Mouse (Mus musculus): ENCODE measurements around the gene Itga6. TPM values are rescaled to one million over a fixed set of nuclear protein-coding genes. Genes with fewer than 3 reads are reported as not detected.

Gene Itga6
- total RNA-seq, 2 experiments from 2014 or later, result 156 to 185 TPM

DNA sequence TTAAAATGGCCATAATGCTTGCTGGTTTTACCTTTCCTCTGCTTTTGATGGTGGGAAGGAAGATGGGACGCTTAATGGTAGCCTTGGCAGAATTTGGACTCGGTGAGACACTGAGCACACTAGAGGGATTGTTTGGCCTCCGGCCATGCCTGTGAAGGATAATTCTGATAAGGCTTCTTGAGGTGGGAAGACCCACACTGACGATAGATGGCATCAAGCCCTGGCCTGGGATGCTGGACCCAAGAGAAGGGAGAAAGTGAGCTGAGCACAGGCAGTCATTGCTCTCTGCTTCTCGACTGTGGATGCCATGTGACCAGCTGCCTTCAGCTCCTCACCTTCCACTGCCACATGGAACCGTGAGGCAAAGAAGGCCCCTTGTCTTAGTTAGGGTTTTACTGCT lies 99.5 kb downstream of the Itga6 start:
- peak; percentile 35 to 67 for DNase-seq

DNA sequence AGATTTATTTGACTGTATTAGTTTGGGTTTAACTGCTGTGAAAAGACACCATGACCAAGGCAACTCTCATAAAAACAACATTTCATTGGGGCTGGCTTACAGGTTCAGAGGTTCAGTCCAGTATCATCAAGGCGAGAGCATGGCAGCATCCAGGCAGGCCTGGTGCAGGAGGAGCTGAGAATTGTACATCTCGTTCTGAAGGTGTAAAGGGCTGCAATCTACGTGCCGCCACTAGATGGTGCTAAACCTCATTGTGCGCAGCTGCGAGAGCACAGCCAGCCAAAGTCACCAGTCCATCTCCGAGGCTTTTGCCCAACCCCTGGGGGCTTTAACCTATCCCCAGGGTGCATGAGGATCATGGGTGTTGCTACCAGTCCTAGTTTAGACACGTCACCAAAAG lies 106.7 kb downstream of the Itga6 start:
- DNase-seq, result peak; percentile 53 to 56

DNA sequence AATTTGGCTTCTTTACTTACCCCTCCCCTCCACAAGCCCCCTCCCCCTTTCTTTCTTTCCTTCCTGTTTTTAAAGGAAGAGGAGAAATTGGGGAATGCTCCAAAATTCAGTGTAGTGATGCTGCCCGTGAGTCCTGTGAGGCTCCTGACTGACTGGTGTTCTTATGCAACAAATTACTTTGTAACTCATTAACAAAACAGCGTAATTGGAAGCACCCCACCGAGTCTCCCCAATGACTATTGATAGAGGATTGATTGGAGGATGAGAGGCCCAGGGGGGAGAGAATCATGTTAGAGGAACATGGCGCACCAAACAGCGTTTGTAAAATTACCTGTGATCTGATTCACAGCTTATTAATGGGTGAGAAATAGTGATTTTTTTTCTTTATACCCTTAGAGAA lies 109.7 kb downstream of the Itga6 start:
- DNase-seq, result no peak

DNA sequence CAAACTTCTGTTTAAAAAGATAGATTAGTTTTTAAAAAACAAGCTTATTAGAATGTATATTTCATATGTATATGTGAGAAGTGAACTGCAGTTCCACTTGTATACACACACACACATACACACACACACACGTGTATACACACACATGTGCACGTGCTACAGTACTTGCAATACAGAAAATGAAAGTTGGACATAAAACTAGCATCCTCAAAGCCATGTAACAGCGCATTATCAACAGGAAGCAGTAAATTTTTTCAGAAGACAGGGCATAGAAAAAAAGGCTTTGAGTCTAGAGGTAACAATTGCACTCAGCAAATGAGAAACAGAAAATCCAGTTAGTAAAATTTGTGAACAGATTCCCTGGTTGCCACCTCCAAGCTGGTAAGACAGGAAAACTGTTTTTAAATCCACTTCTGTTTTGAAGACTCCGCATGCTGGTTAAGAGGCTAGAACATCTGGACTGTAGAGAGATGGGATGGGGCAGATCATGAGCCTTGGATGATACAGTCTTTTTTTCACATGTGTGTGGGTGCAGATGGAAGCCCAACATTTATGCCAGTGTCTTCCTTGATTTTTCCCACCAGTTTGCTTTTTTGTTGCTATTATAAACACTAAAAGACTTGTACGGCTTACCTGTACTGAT lies 118.2 kb downstream of the Itga6 start:
- DNase-seq, result no peak

DNA sequence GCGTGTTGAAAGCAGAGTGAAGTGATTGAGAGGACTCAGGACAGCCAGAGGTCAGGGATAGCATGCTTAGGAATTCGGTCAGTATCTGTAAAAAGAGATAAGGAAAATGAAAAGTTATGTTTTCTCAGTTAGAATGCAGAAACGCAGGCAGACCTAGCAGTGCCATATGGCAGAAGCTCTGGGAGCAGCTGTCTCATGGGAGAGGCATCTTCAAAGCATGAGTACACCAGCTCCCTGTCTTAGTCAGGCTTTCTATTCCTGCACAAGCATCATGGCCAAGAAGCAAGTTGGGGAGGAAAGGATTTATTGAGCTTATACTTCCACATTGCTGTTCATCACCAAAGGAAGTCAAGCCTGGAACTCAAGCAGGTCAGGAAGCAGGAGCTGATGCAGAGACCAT lies 119.6 kb downstream of the Itga6 start:
- no peak for DNase-seq

DNA sequence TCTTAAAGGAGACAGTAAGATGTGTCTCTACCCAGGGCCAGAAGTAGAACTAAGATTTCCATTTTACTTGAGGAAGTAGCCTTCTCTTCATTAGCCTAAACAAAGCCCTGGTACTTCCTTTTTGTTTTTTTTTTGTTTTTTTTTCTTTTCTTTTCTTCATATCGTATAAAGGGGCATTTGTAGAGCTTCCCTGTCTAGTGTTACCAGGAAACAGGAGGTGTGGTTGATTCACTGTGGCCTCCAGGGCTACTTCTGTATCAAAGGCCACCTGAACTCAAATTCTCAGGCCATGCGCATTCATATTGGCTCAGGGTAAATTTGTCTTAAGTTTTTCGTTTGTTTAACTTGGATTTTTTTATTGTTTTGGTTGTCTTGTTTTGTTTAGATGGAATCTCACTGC lies 120.5 kb downstream of the Itga6 start:
- no peak for DNase-seq

DNA sequence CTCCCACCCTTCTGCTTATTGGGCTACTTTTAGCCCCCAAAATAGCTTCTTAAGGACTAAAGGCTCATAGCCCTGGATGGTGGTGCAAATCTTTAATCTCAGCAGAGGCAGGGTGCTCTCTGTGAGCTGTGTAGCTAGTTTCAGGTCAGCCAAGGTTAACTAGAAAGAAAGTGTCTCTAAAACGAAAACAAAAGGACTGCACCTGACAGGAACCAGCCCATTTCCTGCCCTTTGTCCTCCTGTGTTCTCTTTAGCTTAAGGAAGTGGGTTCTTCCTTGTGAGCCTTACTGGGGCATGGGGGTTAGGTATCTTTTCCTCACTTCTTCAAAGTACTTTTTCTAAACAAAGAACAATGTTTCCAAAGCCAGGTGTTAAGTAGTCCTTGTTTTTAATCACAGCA lies 121.1 kb downstream of the Itga6 start:
- no peak for DNase-seq

DNA sequence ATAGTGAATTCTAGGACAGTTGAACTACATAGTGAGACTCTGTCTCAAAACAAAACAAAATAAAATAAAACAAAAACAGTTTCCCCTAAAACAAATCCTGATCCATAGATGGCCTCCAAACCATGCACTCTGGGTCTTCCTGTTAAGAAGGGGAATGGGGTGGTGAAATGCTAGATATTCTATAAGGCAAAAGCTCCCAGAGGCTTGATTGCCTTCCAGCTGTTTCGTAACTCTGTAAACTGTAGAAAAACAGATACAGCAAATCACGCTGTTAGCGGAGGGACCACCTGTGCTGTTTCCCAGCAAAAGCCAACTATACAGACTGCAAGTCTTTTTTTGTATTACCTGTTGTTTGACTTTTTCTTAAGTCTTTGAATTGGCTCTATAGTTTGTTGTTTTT lies 121.6 kb downstream of the Itga6 start:
- no peak for DNase-seq

DNA sequence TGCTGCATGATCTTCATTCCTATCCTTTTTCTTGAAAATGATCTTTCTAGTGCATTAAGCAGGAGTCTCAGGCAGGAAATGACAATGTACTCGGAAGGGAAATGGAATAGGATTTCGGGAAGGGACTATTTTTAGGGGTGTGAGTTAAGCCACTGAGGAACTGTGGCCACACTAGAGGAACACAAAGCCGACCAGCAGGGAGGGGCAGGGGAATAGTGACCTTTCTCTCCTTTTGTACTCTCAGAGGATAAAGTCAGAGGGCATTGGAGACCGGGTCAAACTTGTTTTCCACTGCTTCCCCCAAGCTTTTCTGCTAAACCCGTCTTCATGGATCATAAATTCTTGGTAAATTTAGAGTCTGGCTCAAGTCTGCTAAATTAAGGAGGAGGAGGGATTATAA lies 122.1 kb downstream of the Itga6 start:
- peak in 1 of 2 experiments; percentile 22 for DNase-seq

DNA sequence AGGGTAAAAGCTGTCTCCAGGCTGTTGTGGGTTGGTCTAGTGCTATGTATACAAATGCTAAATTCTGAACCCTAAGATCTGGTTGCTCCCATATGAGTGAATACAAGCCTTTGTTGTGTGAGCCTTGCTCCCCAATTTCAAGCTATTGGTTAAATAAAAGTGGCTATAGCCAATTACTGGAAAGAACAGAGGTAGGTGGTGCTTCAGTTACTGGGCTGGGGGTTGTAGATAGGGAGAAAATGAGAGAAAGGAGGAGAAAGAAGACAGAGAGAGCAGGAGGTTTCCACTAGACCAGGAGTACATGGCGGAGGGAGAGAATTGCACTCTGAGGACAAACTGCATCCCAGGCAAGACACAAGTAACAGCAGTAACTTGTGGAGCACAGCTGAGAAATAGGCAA lies 122.8 kb downstream of the Itga6 start:
- DNase-seq, result no peak

DNA sequence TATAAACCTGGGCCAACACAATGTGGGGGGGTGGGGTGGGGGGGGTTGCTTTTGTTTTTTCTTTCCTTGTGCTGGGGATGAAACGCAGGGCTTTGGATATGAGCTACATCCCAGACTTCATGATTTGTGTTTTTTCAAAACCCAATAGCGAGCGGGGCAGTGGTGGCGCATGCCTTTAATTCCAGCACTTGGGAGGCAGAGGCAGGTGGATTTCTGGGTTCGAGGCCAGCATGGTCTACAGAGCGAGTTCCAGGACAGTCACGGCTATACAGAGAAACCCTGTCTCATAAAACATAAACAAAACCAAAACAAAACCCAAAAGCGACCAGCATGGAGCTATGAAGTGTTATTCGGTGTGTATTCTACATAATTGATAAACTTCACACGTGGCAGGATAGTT lies 126.7 kb downstream of the Itga6 start:
- no peak for DNase-seq

DNA sequence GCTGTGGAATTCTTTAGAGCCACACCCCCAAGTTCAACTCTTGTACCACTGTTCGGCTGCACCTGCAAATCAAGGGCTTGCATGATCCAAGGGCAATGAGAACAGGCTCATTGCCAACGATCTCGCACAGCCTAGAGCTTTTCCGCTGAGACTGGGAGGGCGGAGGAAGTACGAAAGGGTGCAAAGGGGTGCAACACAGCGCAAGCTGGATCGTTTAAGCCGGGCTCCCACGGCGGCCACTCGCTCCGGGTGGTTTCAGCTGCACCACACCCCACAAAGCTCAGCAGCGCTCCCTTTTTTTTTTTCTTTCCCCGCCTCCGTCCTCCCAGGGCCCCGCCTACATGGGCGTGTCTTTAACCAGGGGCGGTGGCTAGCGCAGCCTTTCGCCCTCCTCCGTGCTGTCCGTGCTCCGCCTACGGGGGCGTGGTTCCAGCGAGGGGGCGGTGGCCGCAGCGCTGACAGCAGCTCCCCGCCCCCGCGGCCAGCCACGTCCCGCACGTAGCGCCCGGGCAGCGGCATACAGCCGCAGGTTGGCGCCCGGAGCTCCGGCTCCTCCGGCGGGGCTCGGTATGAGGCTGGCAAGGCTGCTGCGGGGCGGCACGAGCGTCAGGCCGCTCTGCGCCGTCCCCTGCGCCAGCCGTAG lies 127.5 kb downstream of the Itga6 start, which contains the start of gene Pdk1:
Pdk1 (plus strand) TSS at position 424 of the 643 bp plus-strand sequence.
- peak; percentile 100 for DNase-seq

DNA sequence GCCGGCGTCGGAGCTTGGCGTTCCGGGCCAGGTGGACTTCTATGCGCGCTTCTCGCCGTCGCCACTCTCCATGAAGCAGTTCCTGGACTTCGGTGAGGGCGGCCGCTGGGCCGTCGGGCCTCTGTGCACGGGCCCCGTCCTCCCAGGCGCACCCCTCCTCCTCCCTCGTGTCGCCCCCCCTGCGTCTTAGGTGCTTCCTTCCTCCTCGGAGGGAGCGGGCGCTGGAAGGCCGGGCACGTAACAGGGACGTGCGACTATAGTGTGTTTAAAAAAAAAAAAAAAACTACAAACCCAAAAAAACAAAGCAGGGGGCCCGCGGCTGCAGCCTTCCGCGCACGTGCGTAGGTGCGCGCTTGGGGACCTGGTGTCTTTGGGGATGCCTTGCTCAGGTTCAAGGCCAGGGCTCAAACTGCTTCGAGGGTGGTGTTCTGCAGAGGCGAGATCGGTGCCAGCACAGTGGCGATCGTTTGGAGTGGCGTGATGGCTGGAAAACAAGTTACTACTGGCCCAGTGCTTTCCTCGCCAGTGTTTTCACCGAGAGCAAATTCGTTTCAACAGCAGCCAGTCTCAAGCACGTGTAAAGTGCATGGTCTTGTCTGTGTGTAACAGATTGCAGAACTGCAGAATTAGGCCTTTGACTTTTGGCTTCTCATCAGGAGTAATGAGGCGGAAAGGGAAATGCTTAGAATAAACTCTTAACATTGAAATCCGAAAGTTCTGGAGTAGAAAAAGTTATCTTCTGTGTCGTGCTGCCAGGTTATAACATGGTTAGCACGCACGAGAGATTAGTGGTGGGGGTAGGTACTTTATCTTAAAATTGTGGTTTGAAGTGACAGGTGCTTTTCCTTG lies 128.3 kb downstream of the Itga6 start:
- peak; percentile 53 to 67 for DNase-seq

DNA sequence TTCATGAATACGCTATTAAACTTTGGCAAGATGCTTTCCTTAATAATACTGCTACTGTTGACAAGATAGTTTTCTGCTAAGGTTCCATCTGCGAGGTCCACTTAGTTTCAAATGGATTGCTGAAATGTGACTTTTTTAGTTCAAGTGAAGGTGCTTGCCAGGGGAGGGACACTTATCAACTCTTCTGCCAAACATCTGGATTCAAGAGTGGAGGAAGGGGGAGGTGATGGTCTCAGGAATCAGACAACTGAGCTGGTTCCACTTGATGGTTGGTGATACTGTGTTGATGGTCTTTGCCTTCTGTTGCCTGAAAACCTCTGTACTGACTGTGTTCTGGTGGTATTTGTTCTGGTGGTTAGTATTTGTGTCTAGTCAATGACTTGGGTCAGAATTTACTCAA lies 129.0 kb downstream of the Itga6 start:
- no peak for DNase-seq

DNA sequence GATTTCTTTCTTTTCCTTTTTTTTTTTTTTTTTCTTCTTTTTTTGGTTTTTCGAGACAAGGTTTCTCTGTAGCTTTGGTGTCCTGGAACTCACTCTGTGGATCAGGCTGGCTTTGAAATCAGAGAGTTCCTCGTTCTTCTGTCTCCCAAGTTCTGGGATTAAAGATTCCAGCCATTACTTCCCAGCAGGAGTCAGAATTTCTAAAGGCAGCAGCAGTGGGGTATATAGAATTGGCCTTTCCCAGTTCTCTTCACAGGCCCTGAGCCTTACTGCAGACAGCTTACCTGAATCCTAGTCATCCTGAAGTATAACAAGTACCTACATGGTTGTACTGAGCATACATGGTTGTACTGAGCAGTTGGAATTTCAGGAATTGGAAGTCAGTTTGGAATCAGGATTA lies 129.4 kb downstream of the Itga6 start:
- DNase-seq, result no peak

DNA sequence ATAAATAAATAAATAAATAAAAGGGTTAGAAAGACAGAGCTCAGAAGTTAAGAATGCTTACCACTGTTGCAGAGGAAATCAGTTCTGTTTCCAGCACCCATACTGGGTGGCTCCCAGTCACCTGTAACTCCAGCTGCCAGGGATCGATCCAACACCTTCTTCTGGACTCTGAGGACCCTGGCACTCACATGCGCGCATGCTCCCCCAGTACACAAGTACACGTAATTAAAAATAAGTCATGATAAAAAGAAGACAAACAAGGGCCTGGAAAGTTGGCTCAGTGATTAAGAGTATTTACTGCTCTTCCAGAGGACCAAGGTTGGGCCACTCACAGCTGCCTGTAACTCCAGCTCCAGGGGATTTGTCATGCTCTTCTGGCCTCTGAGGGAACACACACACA lies 132.4 kb downstream of the Itga6 start:
- DNase-seq, result peak in 1 of 2 experiments; percentile 11

DNA sequence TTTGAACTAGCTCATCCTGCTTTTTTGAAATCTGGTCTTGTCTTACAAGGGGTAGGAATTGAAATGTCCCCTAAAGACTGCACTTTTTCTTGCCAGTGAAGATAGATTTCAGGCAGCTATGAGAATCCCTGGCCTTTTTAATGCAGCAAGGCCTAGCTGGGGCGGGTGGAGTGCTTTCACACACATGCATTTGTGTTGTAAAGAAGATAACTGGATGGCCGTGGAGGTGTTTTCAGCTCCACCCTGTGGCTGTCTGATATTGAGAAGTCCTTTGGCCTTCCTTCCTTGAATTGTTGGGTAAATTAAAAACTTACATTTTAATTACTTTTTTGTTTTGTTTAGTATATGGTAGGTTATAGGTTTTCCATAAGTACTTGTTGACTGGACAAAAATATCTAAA lies 133.0 kb downstream of the Itga6 start:
- DNase-seq, result no peak

DNA sequence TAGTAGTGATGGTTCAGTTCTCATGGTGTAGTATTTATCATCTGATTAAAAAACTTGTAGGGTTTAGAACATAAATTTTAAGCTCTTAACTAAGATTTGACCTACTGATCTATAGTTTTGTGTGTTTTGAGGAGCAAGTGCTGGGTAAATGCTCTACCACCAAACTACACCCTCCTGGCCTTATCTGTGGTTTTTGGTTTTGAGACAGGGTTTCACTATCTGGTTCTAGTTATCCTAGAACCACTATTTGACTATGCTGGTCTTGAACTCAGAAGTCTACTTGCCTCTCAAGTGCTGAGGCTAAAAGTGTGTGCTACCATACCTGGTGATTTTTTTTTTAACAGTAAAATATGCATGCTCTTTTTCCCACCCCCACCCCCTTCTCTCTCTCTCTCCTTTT lies 133.5 kb downstream of the Itga6 start:
- DNase-seq, result no peak

DNA sequence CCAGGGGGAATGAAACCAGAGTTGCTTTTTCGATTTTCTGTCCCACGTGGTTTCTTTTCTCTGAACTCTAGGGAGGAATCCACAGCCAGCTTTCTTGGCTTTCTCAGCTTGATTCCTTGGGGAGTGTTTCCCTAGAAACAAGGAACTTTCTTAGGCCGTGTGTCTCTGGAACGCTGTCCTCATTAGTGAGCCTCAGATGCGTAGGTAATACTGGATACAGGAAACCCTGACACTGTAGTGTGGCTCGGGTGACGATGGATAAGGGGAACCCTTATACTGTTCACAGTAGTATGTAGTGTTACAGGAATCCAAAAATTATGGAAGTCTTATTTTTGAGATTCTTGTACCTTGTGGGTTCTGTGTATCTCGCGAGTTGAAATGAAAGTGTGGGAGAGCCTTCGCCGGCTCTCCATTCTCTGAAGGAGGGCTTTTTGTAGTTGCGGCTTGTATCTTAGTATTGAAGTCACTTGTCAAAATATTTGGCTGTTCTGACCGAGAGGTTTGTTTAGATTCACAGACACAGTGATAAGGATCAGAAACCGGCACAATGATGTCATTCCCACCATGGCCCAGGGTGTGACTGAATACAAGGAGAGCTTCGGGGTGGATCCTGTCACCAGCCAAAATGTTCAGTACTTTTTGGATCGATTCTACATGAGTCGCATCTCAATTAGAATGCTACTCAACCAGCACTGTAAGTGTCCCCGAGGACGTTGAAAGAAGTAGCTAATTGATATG lies 137.7 kb downstream of the Itga6 start:
- DNase-seq, result no peak

DNA sequence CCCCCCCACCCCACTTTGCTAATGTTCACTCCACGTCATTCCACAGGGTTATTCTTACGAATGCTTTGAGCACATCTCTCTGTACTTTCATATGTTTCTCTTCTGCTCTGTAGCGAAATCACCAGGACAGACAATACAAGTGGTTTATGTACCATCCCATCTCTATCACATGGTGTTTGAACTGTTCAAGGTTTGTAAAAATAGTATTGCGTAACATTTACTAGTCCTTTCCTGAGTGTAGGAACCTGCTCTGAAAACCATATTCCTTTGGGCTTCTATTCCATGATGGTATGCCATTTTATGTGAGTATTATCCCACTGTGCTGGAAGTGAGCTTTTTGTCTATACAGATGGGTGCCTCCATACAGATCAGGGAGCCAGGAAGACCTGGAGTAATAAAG lies 141.9 kb downstream of the Itga6 start:
- no peak for DNase-seq

DNA sequence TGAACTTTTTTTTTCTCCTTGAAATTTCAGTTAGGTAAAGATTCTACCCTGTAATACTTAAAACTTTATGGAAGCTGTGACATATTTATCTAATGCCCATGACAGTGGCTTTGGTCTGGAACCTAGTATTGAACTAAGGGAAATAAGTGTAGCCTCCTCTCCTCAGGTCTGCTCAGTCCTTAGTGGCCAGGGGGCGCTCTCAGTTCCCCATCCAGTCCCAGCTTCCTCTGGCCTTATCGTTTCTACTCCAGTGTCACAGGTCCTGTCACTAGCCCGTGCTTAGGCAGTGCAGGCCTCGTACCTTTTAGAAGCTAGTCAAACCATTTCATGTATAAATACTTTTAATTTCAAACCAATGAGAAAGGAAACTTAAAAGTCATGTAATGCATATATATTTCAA lies 143.0 kb downstream of the Itga6 start:
- DNase-seq, result no peak

DNA sequence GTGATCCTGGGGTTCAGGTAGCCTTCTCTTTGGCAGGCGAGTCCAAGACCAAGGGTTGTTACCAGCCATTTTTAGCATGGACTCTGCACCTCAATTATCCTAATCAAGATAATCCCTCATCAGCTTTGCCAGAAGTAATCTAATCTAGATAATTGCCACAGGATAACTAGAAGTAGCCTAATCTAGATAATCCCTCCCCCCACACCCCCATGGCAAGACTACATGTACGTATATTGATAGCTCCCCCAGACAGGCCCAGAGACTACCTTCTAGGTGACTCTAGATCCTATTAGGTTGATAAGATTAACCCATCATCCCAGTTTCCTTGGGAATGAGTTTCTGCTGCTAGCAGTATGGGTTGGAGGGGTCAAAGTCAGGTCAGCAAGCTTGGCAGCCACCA lies 146.1 kb downstream of the Itga6 start:
- no peak for DNase-seq
